Mouse (Mus musculus) ES-E14 (cell line): ENCODE results near the gene Gm10439. TPM values are rescaled to one million over a fixed set of nuclear protein-coding genes. Genes with fewer than 3 reads are reported as not detected.
"Not testable (repeated sequence)": the region's sequence is repeated elsewhere in the genome, so short reads cannot be mapped to it uniquely, and the experiment has no call there.

ENCODE experiments used
- DNase-seq: peaks from one replicate; pipeline ENCODE4 v3.0.0-alpha.2; 2013; ENCODE audit warnings: low read depth, low spot score
- H3K27ac ChIP-seq: 2 replicates; pipeline ENCODE4 v1.5.1; 2012; ENCODE audit warnings: low read depth, mild to moderate bottlenecking, low read length, moderate library complexity, mixed read lengths; ENCODE audit not compliant: poor library complexity, insufficient read depth, severe bottlenecking
- H3K36me3 ChIP-seq: 2 replicates; pipeline ENCODE4 v1.6.1; 2012; ENCODE audit warnings: mild to moderate bottlenecking, low read length, moderate library complexity, mixed read lengths; ENCODE audit not compliant: control insufficient read depth, poor library complexity, insufficient read depth, severe bottlenecking
- H3K4me1 ChIP-seq, 2 experiments: fragments of 150-350 bp in 1 of 2; sonication (generic) in 1 of 2; 2 replicates each; pipeline ENCODE4 v1.6.1; 2012; ENCODE audit warnings: low read length in 2 of 2, mild to moderate bottlenecking in 1 of 2, mixed read lengths in 1 of 2; ENCODE audit not compliant: control insufficient read depth in 2 of 2, insufficient read depth in 2 of 2, poor library complexity in 1 of 2
- H3K4me3 ChIP-seq, 2 experiments: fragments of 150-350 bp in 1 of 2; sonication (generic) in 1 of 2; 2 replicates each; pipeline ENCODE4 v1.5.1; 2012; ENCODE audit warnings: low read length in 2 of 2, low read depth in 1 of 2, mild to moderate bottlenecking in 1 of 2, mixed read lengths in 1 of 2; ENCODE audit not compliant: insufficient read depth in 1 of 2, poor library complexity in 1 of 2, severe bottlenecking in 1 of 2
- H3K9ac ChIP-seq: 2 replicates; pipeline ENCODE4 v1.6.1; 2012; ENCODE audit warnings: low read depth, mild to moderate bottlenecking, low read length, mixed read lengths; ENCODE audit not compliant: poor library complexity, insufficient read depth, severe bottlenecking
- H3K9me3 ChIP-seq: fragments of 150-350 bp; sonication (generic); 2 replicates; pipeline ENCODE4 v1.6.1; 2012; ENCODE audit warnings: low read depth, mild to moderate bottlenecking, low read length; ENCODE audit not compliant: control insufficient read depth, insufficient read depth
- in situ Hi-C, 2 experiments: fragments of 600-800 bp; cut with MboI; formaldehyde crosslinking; loops; one replicate each; pipeline ENCODE4 v1.15.1; 2025; ENCODE audit warnings: low sequenced_read_pairs in 2 of 2, inconsistent platforms in 1 of 2; ENCODE audit not compliant: unreplicated experiment in 2 of 2
- total RNA-seq: library from RNA; depleted of rRNA; stranded (reverse); fragments of 300-350 nt; gene quantifications from 2 replicates; pipeline ENCODE4 v1.2.3, GENCODE M21; 2012; rRNA removed

The Gm10439 gene
- 0.16 TPM in 1 of 2 replicates, not detected in the other for total RNA-seq

DNA sequence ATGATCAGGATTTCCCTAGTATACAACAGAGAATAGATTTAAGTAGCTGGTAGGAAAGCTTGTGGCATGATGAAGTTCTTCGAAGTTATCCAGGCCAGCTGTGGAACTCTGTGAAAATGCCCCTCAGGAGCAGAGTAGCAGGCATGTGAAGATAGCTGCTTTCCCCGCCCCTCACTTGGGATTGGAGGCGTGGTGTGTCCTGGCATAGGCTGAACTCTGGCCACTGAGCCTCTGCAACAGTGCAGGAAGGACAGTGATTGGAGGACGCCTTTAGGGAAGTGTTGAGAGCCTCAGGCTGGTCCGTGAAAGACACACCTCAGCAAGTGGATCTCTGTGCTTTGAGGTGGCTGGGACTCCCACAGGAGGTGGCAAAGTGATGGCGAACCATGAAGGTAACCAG is at the start of gene Gm10439:
Gm10439 (plus strand) TSS at position 301 of the 400 bp plus-strand sequence.
- H3K4me1 ChIP-seq, DNase-seq, in situ Hi-C loops, H3K9me3 ChIP-seq, H3K27ac ChIP-seq, H3K36me3 ChIP-seq, H3K9ac ChIP-seq, H3K4me3 ChIP-seq: not testable (repeated sequence)

Other genes with a start within 250 kb of the Gm10439 start
- 0.09 TPM in 1 of 2 replicates, not detected in the other for gene Gm15085, start 147.0 kb upstream of the Gm10439 start, total RNA-seq
- 0.18 and 0.21 TPM in 2 replicates for gene Gm15097, start 189.9 kb downstream of the Gm10439 start, total RNA-seq